Mouse (Mus musculus) forebrain, embryonic 14.5 days (tissue): ENCODE results near the gene Ctr9. TPM values are rescaled to one million over a fixed set of nuclear protein-coding genes. Genes with fewer than 3 reads are reported as not detected.

Source experiments
- polyA plus RNA-seq: library from polyadenylated mRNA; unstranded; fragments of >200 nt; fragmentation: Nextera tagmentation; extraction: Ambion mirVana; gene quantifications from 2 replicates; pipeline ENCODE4 v1.2.1, GENCODE M21; 2014

Gene Ctr9
- polyA plus RNA-seq, 1 experiment from 2014 or later: 62.0 TPM

Other genes starting within 250 kb of the Ctr9 start
- gene Rnf141, start 184.5 kb upstream of the Ctr9 start, polyA plus RNA-seq: 36.8 and 38.0 TPM in 2 replicates
- gene Lyve1, start 165.7 kb upstream of the Ctr9 start, polyA plus RNA-seq: 5.7 and 6.7 TPM in 2 replicates
- gene Mrvi1, start 46.5 kb upstream of the Ctr9 start, polyA plus RNA-seq: 0.58 and 1.3 TPM in 2 replicates
- gene Eif4g2, start 54.1 kb downstream of the Ctr9 start, polyA plus RNA-seq: 1,462 and 1,469 TPM in 2 replicates